Mouse (Mus musculus) kidney, embryonic 15.5 days (tissue): Measurements from ENCODE around the gene Mlc1. TPM values are rescaled to one million over a fixed set of nuclear protein-coding genes. Genes with fewer than 3 reads are reported as not detected.

Experiments used
- ATAC-seq: fragments of 200-750 bp; cut with Nextera tagmentation; replicated peaks from 2 replicates; pipeline ENCODE4 v1.8.0; 2017; ENCODE audit warnings: moderate TSS enrichment; ENCODE audit not compliant: low FRiP score
- H3K27ac ChIP-seq: fragments of 300-500 bp; sonication (generic); 2 replicates; pipeline ENCODE4 v1.5.1; 2015; ENCODE audit warnings: mild to moderate bottlenecking, inconsistent platforms
- H3K27me3 ChIP-seq: fragments of 300-500 bp; sonication (generic); 2 replicates; pipeline ENCODE4 v1.6.1; 2015; ENCODE audit warnings: inconsistent platforms
- H3K36me3 ChIP-seq: fragments of 300-500 bp; sonication (generic); 2 replicates; pipeline ENCODE4 v1.6.1; 2015; ENCODE audit warnings: inconsistent platforms
- H3K4me1 ChIP-seq: fragments of 300-500 bp; sonication (generic); 2 replicates; pipeline ENCODE4 v1.6.1; 2015; ENCODE audit warnings: inconsistent platforms
- H3K4me2 ChIP-seq: fragments of 300-500 bp; sonication (generic); 2 replicates; pipeline ENCODE4 v1.6.1; 2015; ENCODE audit warnings: moderate library complexity, mild to moderate bottlenecking, inconsistent platforms
- H3K4me3 ChIP-seq: fragments of 300-500 bp; sonication (generic); replicated peaks from 2 replicates; pipeline ENCODE4 v1.5.1; 2015; ENCODE audit warnings: mild to moderate bottlenecking, inconsistent platforms
- H3K9ac ChIP-seq: fragments of 300-500 bp; sonication (generic); 2 replicates; pipeline ENCODE4 v1.6.1; 2015; ENCODE audit warnings: mild to moderate bottlenecking, inconsistent platforms
- H3K9me3 ChIP-seq: fragments of 300-500 bp; sonication (generic); replicated peaks from 2 replicates; pipeline ENCODE4 v1.6.1; 2016; ENCODE audit warnings: inconsistent platforms
- WGBS: fragments of 180-500 bp; shearing (Covaris S2); methylation state at CpG from one replicate; pipeline ENCODE4 v1.1.7; 2015; ENCODE audit warnings: mixed read lengths; 5-methylcytosine and 5-hydroxymethylcytosine counted together
- polyA plus RNA-seq: library from polyadenylated mRNA; unstranded; fragments of >200 nt; fragmentation: Nextera tagmentation; extraction: Ambion mirVana; gene quantifications from 2 replicates; pipeline ENCODE4 v1.2.1, GENCODE M21; 2015

The Mlc1 gene
- polyA plus RNA-seq, 1 experiment from 2014 or later: not detected

- no peak for ATAC-seq
- no peak overlapping the region for H3K4me2 ChIP-seq
Observed at GRCm38 (mm10) chr15:88934141-88934540, 44.7 kb downstream of the Mlc1 start.

GRCm38 (mm10) chr15:88932667-88933066, 46.1 kb downstream of the Mlc1 start:
- Histone ChIP-seq H3K9me3 (no peaks in the 10 kb centered on the region), H3K4me1 (no peaks in the 10 kb centered on the region), H3K36me3 (no peaks in the 10 kb centered on the region), H3K4me3 (no peak overlapping the region), H3K4me2 (no peak overlapping the region), H3K9ac (no peak overlapping the region), H3K27me3 (no peaks in the 10 kb centered on the region), H3K27ac (no peak overlapping the region)
- no peak for ATAC-seq
- WGBS: 86% methylated on average over 10 of the region's 10 CpGs

More at GRCm38 (mm10) chr15:88934141-88934540, 44.7 kb downstream of the Mlc1 start:
- Histone ChIP-seq H3K27me3 (no peaks in the 10 kb centered on the region), H3K9ac (no peak overlapping the region), H3K27ac (no peak overlapping the region), H3K4me3 (no peak overlapping the region), H3K36me3 (no peaks in the 10 kb centered on the region), H3K9me3 (no peaks in the 10 kb centered on the region), H3K4me1 (no peaks in the 10 kb centered on the region)
- 48% methylated on average over 7 of the region's 7 CpGs for WGBS

GRCm38 (mm10) chr15:88921992-88922310, 56.9 kb downstream of the Mlc1 start:
- 65% methylated on average over 6 of the region's 6 CpGs for WGBS
- Histone ChIP-seq H3K27ac (no peak overlapping the region), H3K4me2 (no peak overlapping the region), H3K4me3 (no peak overlapping the region), H3K9ac (no peak overlapping the region), H3K9me3 (no peaks in the 10 kb centered on the region), H3K4me1 (0 out of 2 replicates have a peak, but pooled peaks cover 4% of the 10 kb centered on the region), H3K36me3 (no peaks in the 10 kb centered on the region), H3K27me3 (no peaks in the 10 kb centered on the region)
- no peak for ATAC-seq

- Histone ChIP-seq H3K4me3 (no peak overlapping the region), H3K27me3 (no peaks in the 10 kb centered on the region), H3K9me3 (no peaks in the 10 kb centered on the region), H3K4me2 (no peak overlapping the region), H3K36me3 (no peaks in the 10 kb centered on the region), H3K4me1 (0 out of 2 replicates have a peak, but pooled peaks cover 4% of the 10 kb centered on the region), H3K27ac (no peak overlapping the region), H3K9ac (no peak overlapping the region)
- peak; percentile 62; the same call in 1 of the 2 replicates for ATAC-seq
- 26% methylated on average over 12 of the region's 12 CpGs for WGBS
Observed at GRCm38 (mm10) chr15:88921131-88921991, 57.4 kb downstream of the Mlc1 start.

GRCm38 (mm10) chr15:88920065-88920464, 58.7 kb downstream of the Mlc1 start:
- Histone ChIP-seq H3K4me1 (0 out of 2 replicates have a peak, but pooled peaks cover 4% of the 10 kb centered on the region), H3K27me3 (no peaks in the 10 kb centered on the region), H3K36me3 (no peaks in the 10 kb centered on the region), H3K27ac (no peak overlapping the region), H3K9ac (no peak overlapping the region), H3K4me3 (no peak overlapping the region), H3K9me3 (no peaks in the 10 kb centered on the region), H3K4me2 (no peak overlapping the region)
- WGBS: 95% methylated on average over 1 of the region's 1 CpGs
- no peak for ATAC-seq

- no peak for ATAC-seq
Observed at GRCm38 (mm10) chr15:88919328-88919727, 59.5 kb downstream of the Mlc1 start.

GRCm38 (mm10) chr15:88917126-88917525, 61.7 kb downstream of the Mlc1 start:
- Histone ChIP-seq H3K27ac (no peak overlapping the region), H3K9ac (no peak overlapping the region), H3K4me3 (no peak overlapping the region), H3K4me1 (0 out of 2 replicates have a peak, but pooled peaks cover 4% of the 10 kb centered on the region), H3K9me3 (no peaks in the 10 kb centered on the region), H3K4me2 (no peak overlapping the region), H3K36me3 (no peaks in the 10 kb centered on the region), H3K27me3 (no peaks in the 10 kb centered on the region)
- ATAC-seq: no peak
- WGBS: 95% methylated on average over 8 of the region's 8 CpGs

More at GRCm38 (mm10) chr15:88919328-88919727, 59.5 kb downstream of the Mlc1 start:
- no peaks in the 10 kb centered on the region for H3K27me3 ChIP-seq
- 0 out of 2 replicates have a peak, but pooled peaks cover 4% of the 10 kb centered on the region for H3K4me1 ChIP-seq
- no peaks in the 10 kb centered on the region for H3K9me3 ChIP-seq
- H3K4me2 ChIP-seq: no peak overlapping the region
- H3K27ac ChIP-seq: no peak overlapping the region
- no peak overlapping the region for H3K9ac ChIP-seq
- WGBS: 58% methylated on average over 12 of the region's 12 CpGs
- H3K4me3 ChIP-seq: no peak overlapping the region
- no peaks in the 10 kb centered on the region for H3K36me3 ChIP-seq

- ATAC-seq: no peak
- Histone ChIP-seq H3K4me3 (no peak overlapping the region), H3K4me1 (0 out of 2 replicates have a peak, but pooled peaks cover 4% of the 10 kb centered on the region), H3K4me2 (no peak overlapping the region), H3K9ac (no peak overlapping the region), H3K36me3 (no peaks in the 10 kb centered on the region), H3K27me3 (no peaks in the 10 kb centered on the region), H3K27ac (no peak overlapping the region), H3K9me3 (no peaks in the 10 kb centered on the region)
- 38% methylated on average over 3 of the region's 3 CpGs for WGBS
Observed at GRCm38 (mm10) chr15:88916366-88916765, 62.4 kb downstream of the Mlc1 start.

- H3K9me3 ChIP-seq: no peaks in the 10 kb centered on the region
- no peaks in the 10 kb centered on the region for H3K36me3 ChIP-seq
- ATAC-seq: no peak
- H3K4me3 ChIP-seq: no peak overlapping the region
- H3K27me3 ChIP-seq: no peaks in the 10 kb centered on the region
- H3K4me2 ChIP-seq: no peak overlapping the region
- no peak overlapping the region for H3K9ac ChIP-seq
- no peak overlapping the region for H3K27ac ChIP-seq
- 89% methylated on average over 7 of the region's 7 CpGs for WGBS
- 0 out of 2 replicates have a peak, but pooled peaks cover 4% of the 10 kb centered on the region for H3K4me1 ChIP-seq
Observed at GRCm38 (mm10) chr15:88915046-88915445, 63.8 kb downstream of the Mlc1 start.

- no peaks in the 10 kb centered on the region for H3K36me3 ChIP-seq
- WGBS: 74% methylated on average over 4 of the region's 4 CpGs
Observed at GRCm38 (mm10) chr15:88906347-88906746, 72.5 kb downstream of the Mlc1 start.

More at GRCm38 (mm10) chr15:88906347-88906746, 72.5 kb downstream of the Mlc1 start:
- Histone ChIP-seq H3K9ac (no peak overlapping the region), H3K4me3 (no peak overlapping the region), H3K4me1 (no peaks in the 10 kb centered on the region), H3K9me3 (no peaks in the 10 kb centered on the region), H3K27me3 (no peaks in the 10 kb centered on the region), H3K27ac (no peak overlapping the region), H3K4me2 (no peak overlapping the region)
- no peak for ATAC-seq
